In the genomic region with DNA sequence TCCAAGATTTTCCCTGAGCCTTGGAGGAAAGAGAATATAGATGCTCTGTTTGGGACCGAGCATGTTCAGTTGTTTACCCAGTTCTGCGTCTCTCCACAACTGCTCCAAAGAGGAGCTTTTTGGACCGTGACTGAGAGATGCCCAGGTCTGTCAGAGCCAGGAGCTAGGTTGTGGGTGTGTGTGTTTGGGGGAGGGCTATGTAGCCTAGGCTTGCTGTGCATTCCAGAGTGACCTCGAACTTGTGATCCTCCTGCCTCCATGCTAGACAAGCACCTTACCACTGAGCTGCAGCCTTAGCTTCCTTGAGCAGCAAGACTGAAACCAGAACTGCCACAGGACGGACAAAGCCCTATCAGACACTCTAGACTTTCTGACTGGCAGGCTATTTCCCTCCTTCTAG, we compare ENCODE assay signal across 17 mouse cellular contexts. TPM values are rescaled to one million over a fixed set of nuclear protein-coding genes. Genes with fewer than 3 reads are reported as not detected.
"Had no signal": no experiment of that assay in that cellular context is flagged by ENCODE, and none has a peak within 500 bp of the region (broad histone marks: within the 10 kb centered on the region; RNA-seq: fewer than 3 reads in every experiment).

No protein-coding gene starts in this region.

- H3K9ac ChIP-seq: limb, embryonic 12.5 days; limb, embryonic 15.5 days; liver, embryonic 14.5 days; lung, embryonic 15.5 days; midbrain, embryonic 13.5 days had no signal

- H3K4me3 ChIP-seq: limb, embryonic 12.5 days; limb, embryonic 15.5 days; lung, embryonic 15.5 days; midbrain, embryonic 13.5 days had no signal

- H3K27ac ChIP-seq: kidney, postnatal 0 days; limb, embryonic 12.5 days; limb, embryonic 15.5 days; liver, embryonic 14.5 days; lung, embryonic 15.5 days; midbrain, embryonic 13.5 days had no signal

- DNase-seq: left cerebral cortex, postnatal 4 days; lung, adult 18-20 months; lung, postnatal 10 days; lung, postnatal 36 days; thymus, adult 18-20 months; thymus, postnatal 36 days had no signal

- H3K4me2 ChIP-seq: limb, embryonic 12.5 days; limb, embryonic 15.5 days; lung, embryonic 15.5 days; midbrain, embryonic 13.5 days had no signal

- ATAC-seq: midbrain, embryonic 13.5 days; midbrain, embryonic 16.5 days had no signal

- H3K9me3 ChIP-seq: limb, embryonic 12.5 days; limb, embryonic 15.5 days; lung, embryonic 15.5 days; midbrain, embryonic 13.5 days had no signal

- H3K36me3 ChIP-seq: limb, embryonic 12.5 days; limb, embryonic 15.5 days; lung, embryonic 15.5 days; midbrain, embryonic 13.5 days had no signal

RNA-seq across cellular contexts. Expression of a gene that starts 5.2 kb away (rescaled TPM):
- polyA plus RNA-seq: midbrain, embryonic 13.5 days; midbrain, embryonic 16.5 days; neural tube, embryonic 11.5 days had no signal

RNA-seq across cellular contexts. Expression of a gene that starts 24.6 kb away (rescaled TPM):
- total RNA-seq: layer of hippocampus, adult 18-20 months; left cerebral cortex, adult 8-10 months had no signal
- polyA plus RNA-seq: midbrain, embryonic 13.5 days; neural tube, embryonic 11.5 days; spleen, adult 2 months had no signal
